Mouse (Mus musculus) G1E (cell line): ENCODE results near the gene Tex36.

Experiments used
- CTCF ChIP-seq: IDR thresholded peaks from 2 replicates; pipeline ENCODE4 v1.5.1; 2012; ENCODE audit warnings: low read depth, low read length, inconsistent platforms, mixed read lengths
- GATA1 ChIP-seq: IDR thresholded peaks from 2 replicates; pipeline ENCODE4 v1.6.1; 2012; ENCODE audit warnings: borderline replicate concordance, low read length, inconsistent platforms, mixed read lengths
- GATA2 ChIP-seq: IDR thresholded peaks from 2 replicates; pipeline ENCODE4 v1.6.1; 2012; ENCODE audit warnings: low read depth, low read length, inconsistent platforms, borderline replicate concordance
- POLR2AphosphoS5 ChIP-seq: IDR thresholded peaks from 2 replicates; pipeline ENCODE4 v1.6.1; 2012; ENCODE audit warnings: low read depth, low read length, inconsistent platforms; ENCODE audit not compliant: insufficient replicate concordance
- TAL1 ChIP-seq: conservative IDR thresholded peaks from 2 replicates; pipeline ENCODE4 v1.6.1; 2012; ENCODE audit warnings: low read depth, low read length, inconsistent platforms, mixed read lengths

DNA sequence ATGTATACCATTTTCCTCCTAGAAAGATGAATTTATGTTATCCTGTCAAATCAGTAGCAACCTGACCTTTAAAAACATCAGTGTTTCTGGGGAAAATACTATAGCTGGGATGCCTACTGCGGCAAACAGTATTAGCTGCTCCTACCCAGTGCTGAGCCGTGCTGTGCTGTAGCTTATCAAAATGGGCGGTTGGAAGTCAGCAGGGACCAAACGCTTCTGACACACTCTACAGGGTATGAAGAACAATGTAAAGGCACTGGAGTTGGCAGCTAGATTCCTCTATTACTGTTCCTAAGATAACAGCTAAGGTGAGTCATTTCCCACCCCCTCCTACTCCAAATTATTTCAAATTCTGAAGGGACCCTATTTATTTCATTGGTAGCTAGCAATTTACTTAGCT lies 53.5 kb downstream of the Tex36 start:
- TF ChIP-seq POLR2AphosphoS5 (no peak), CTCF (no peak), GATA1 (no peak), TAL1 (no peak), GATA2 (no peak)
